Mouse (Mus musculus) limb, embryonic 11.5 days (tissue): ENCODE results near the gene Bsg. TPM values are rescaled to one million over a fixed set of nuclear protein-coding genes. Genes with fewer than 3 reads are reported as not detected.
A peak's percentile ranks its signal among the peaks of the same experiment; 100 is the strongest.

Experiments used
- ATAC-seq: fragments of 200-750 bp; cut with Nextera tagmentation; 2 replicates; pipeline ENCODE4 v1.8.0; 2017; ENCODE audit warnings: low read depth; ENCODE audit not compliant: insufficient number of reproducible peaks, low FRiP score, low TSS enrichment
- DNase-seq: peaks from one replicate; pipeline ENCODE4 v3.0.0-alpha.2; 2015; ENCODE audit warnings: low spot score
- H3K27ac ChIP-seq: fragments of 300-500 bp; sonication (generic); replicated peaks from 2 replicates; pipeline ENCODE4 v1.5.1; 2014; ENCODE audit warnings: low read depth, mild to moderate bottlenecking, low read length
- H3K27me3 ChIP-seq: fragments of 300-500 bp; sonication (generic); 2 replicates; pipeline ENCODE4 v1.6.1; 2014; ENCODE audit warnings: mild to moderate bottlenecking, low read length, mixed read lengths; ENCODE audit not compliant: control insufficient read depth, insufficient read depth
- H3K36me3 ChIP-seq: fragments of 300-500 bp; sonication (generic); 2 replicates; pipeline ENCODE4 v1.6.1; 2014; ENCODE audit warnings: mild to moderate bottlenecking, low read length, moderate library complexity, mixed read lengths; ENCODE audit not compliant: control insufficient read depth, insufficient read depth
- H3K4me1 ChIP-seq: fragments of 300-500 bp; sonication (generic); 2 replicates; pipeline ENCODE4 v1.6.1; 2014; ENCODE audit warnings: low read length, mixed read lengths; ENCODE audit not compliant: control insufficient read depth, insufficient read depth
- H3K4me2 ChIP-seq: fragments of 300-500 bp; sonication (generic); 2 replicates; pipeline ENCODE4 v1.6.1; 2014; ENCODE audit warnings: low read depth, mild to moderate bottlenecking, moderate library complexity; ENCODE audit not compliant: severe bottlenecking
- H3K4me3 ChIP-seq: fragments of 300-500 bp; sonication (generic); 2 replicates; pipeline ENCODE4 v1.5.1; 2014; ENCODE audit warnings: low read depth, low read length
- H3K9ac ChIP-seq: fragments of 300-500 bp; sonication (generic); 2 replicates; pipeline ENCODE4 v1.6.1; 2014; ENCODE audit warnings: mild to moderate bottlenecking, low read length
- H3K9me3 ChIP-seq: fragments of 300-500 bp; sonication (generic); 2 replicates; pipeline ENCODE4 v1.6.1; 2016; ENCODE audit warnings: low read length; ENCODE audit not compliant: control insufficient read depth
- WGBS: fragments of 180-500 bp; shearing (Covaris S2); extraction: QIAGEN DNeasy Blood & Tissue Kit; methylation state at CpG from one replicate; pipeline ENCODE4 v1.1.7; 2014; 5-methylcytosine and 5-hydroxymethylcytosine counted together
- polyA plus RNA-seq: library from polyadenylated mRNA; unstranded; fragments of >200 nt; fragmentation: Nextera tagmentation; extraction: Ambion mirVana; gene quantifications from 2 replicates; pipeline ENCODE4 v1.2.1, GENCODE M21; 2014

Bsg gene
- polyA plus RNA-seq, 1 experiment from 2014 or later, result 674 TPM

GRCm38 (mm10) chr10:79712499-79713126 lies 8.3 kb downstream of the Bsg start:
- H3K36me3 ChIP-seq, result peaks cover 27% of the 10 kb centered on the region

DNA sequence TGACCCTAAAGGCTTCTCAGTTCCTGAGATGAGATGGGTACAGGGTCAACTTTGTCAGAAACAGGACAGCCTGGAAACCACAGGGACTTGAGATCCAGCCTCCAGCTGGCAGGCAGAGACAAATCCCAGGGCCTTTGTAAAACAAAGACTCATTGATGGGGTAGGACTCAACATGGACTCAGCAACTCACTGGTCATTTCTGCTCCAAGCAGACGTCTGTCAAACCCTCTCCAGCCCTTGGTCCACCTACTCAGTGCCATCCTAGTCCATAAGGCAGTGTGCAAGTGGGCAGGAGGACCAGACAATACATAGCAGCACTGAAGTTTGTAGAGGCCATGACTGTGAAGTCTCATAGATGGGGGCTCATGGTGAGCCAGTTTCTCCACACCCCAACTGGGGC lies 8.9 kb downstream of the Bsg start:
- Histone ChIP-seq H3K27ac (no peak overlapping the region), H3K9me3 (no peaks in the 10 kb centered on the region), H3K27me3 (peaks cover 40% of the 10 kb centered on the region), H3K4me3 (no peak overlapping the region), H3K36me3 (peaks cover 27% of the 10 kb centered on the region), H3K9ac (no peak overlapping the region), H3K4me1 (peaks cover 11% of the 10 kb centered on the region), H3K4me2 (no peak overlapping the region)
- ATAC-seq, result no peak
- WGBS, result 65% methylated on average over 1 of the region's 1 CpGs
- DNase-seq, result no peak

More at GRCm38 (mm10) chr10:79712499-79713126, 8.3 kb downstream of the Bsg start:
- Histone ChIP-seq H3K4me3 (no peak overlapping the region), H3K9ac (no peak overlapping the region), H3K4me1 (peaks cover 8% of the 10 kb centered on the region), H3K27me3 (peaks cover 34% of the 10 kb centered on the region), H3K9me3 (no peaks in the 10 kb centered on the region), H3K27ac (no peak overlapping the region), H3K4me2 (no peak overlapping the region)
- 14% methylated on average over 4 of the region's 6 CpGs for WGBS
- ATAC-seq (0 out of 2 replicates have a peak, but pooled peaks have one; percentile 23), DNase-seq (peak; percentile 86)

DNA sequence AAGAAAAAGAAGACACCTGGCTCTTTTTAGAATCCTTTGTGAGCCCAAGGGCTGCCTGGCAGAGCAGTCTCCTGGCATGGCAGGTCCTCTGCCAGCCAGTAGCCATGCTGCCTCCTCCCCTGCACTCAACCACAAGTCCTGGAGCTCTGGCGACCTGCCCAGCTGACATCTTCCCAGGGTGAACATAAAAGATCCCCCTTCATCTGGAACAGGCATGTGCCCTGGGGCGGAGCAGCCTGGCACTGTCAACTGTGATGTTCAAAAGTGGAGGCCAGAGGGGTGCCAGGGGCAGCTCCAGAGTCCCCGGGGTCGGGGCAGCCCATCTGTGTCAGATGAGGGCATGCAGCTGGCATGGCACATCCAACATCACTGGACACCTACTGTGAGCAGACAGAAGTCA lies 10.7 kb downstream of the Bsg start:
- ATAC-seq, result no peak
- Histone ChIP-seq H3K27ac (no peak overlapping the region), H3K9me3 (no peaks in the 10 kb centered on the region), H3K4me3 (no peak overlapping the region), H3K4me2 (no peak overlapping the region), H3K27me3 (peaks cover 45% of the 10 kb centered on the region), H3K36me3 (peaks cover 14% of the 10 kb centered on the region), H3K9ac (no peak overlapping the region), H3K4me1 (peaks cover 11% of the 10 kb centered on the region)
- WGBS, result 69% methylated on average over 4 of the region's 4 CpGs
- DNase-seq, result no peak

GRCm38 (mm10) chr10:79716254-79716987 lies 12.1 kb downstream of the Bsg start, which contains the start of gene Hcn2:
Hcn2 (plus strand) TSS chr10:79716634.
- H3K4me3 ChIP-seq, result peak within 1 kb of the TSS; percentile 39
- no peak within 1 kb of the TSS for H3K27ac ChIP-seq
- peaks cover 11% of the 10 kb centered on the region for H3K4me1 ChIP-seq
- no peak for ATAC-seq
- H3K4me2 ChIP-seq, result peak within 1 kb of the TSS; percentile 88
- H3K27me3 ChIP-seq, result peaks cover 47% of the 10 kb centered on the region
- peak within 1 kb of the TSS; percentile 40; the same call in 1 of the 2 replicates for H3K9ac ChIP-seq
- peaks cover 4% of the 10 kb centered on the region; the same call in 1 of the 2 replicates for H3K36me3 ChIP-seq
- 3% methylated on average over 33 of the region's 91 CpGs for WGBS
- no peaks in the 10 kb centered on the region for H3K9me3 ChIP-seq
- DNase-seq, result no peak

GRCm38 (mm10) chr10:79716988-79717355 lies 12.7 kb downstream of the Bsg start:
- 0% methylated on average over 37 of the region's 44 CpGs for WGBS
- Histone ChIP-seq H3K4me3 (peak overlapping the region; percentile 39), H3K9ac (peak overlapping the region; percentile 40; the same call in 1 of the 2 replicates), H3K36me3 (no peaks in the 10 kb centered on the region), H3K27me3 (peaks cover 47% of the 10 kb centered on the region), H3K27ac (no peak overlapping the region), H3K4me1 (peaks cover 11% of the 10 kb centered on the region), H3K9me3 (no peaks in the 10 kb centered on the region), H3K4me2 (peak overlapping the region; percentile 88)
- no peak for ATAC-seq
- DNase-seq, result no peak

GRCm38 (mm10) chr10:79717640-79718357 lies 13.5 kb downstream of the Bsg start:
- Histone ChIP-seq H3K4me2 (peak overlapping the region; percentile 17; the same call in 1 of the 2 replicates), H3K36me3 (no peaks in the 10 kb centered on the region), H3K4me3 (0 out of 2 replicates have a peak overlapping the region, but pooled peaks have one; percentile 1), H3K4me1 (peaks cover 11% of the 10 kb centered on the region), H3K9ac (no peak overlapping the region), H3K27ac (no peak overlapping the region), H3K9me3 (no peaks in the 10 kb centered on the region), H3K27me3 (peaks cover 47% of the 10 kb centered on the region)
- ATAC-seq (no peak), DNase-seq (peak; percentile 92)
- 7% methylated on average over 43 of the region's 43 CpGs for WGBS

GRCm38 (mm10) chr10:79721089-79721488 lies 16.8 kb downstream of the Bsg start:
- H3K27ac ChIP-seq, result no peak overlapping the region
- WGBS, result 71% methylated on average over 5 of the region's 5 CpGs
- ATAC-seq (no peak), DNase-seq (no peak)
- peaks cover 28% of the 10 kb centered on the region for H3K27me3 ChIP-seq
- no peak overlapping the region for H3K4me3 ChIP-seq
- no peak overlapping the region for H3K4me2 ChIP-seq
- no peaks in the 10 kb centered on the region for H3K36me3 ChIP-seq
- H3K4me1 ChIP-seq, result peaks cover 11% of the 10 kb centered on the region
- no peaks in the 10 kb centered on the region for H3K9me3 ChIP-seq
- no peak overlapping the region for H3K9ac ChIP-seq

GRCm38 (mm10) chr10:79723047-79723446 lies 18.8 kb downstream of the Bsg start:
- Histone ChIP-seq H3K4me1 (no peaks in the 10 kb centered on the region), H3K27me3 (peaks cover 8% of the 10 kb centered on the region), H3K4me2 (no peak overlapping the region), H3K4me3 (no peak overlapping the region), H3K27ac (no peak overlapping the region), H3K9me3 (no peaks in the 10 kb centered on the region), H3K9ac (no peak overlapping the region), H3K36me3 (no peaks in the 10 kb centered on the region)
- DNase-seq, result no peak
- WGBS, result 81% methylated on average over 6 of the region's 6 CpGs
- ATAC-seq, result no peak
